Mouse (Mus musculus): ENCODE results near the gene Art1. TPM values are rescaled to one million over a fixed set of nuclear protein-coding genes. Genes with fewer than 3 reads are reported as not detected.

The Art1 gene
- 0.24 and 0.70 TPM in 2 replicates for polyA plus RNA-seq (2015; fragmentation: Nextera tagmentation; extraction: Ambion mirVana)

DNA sequence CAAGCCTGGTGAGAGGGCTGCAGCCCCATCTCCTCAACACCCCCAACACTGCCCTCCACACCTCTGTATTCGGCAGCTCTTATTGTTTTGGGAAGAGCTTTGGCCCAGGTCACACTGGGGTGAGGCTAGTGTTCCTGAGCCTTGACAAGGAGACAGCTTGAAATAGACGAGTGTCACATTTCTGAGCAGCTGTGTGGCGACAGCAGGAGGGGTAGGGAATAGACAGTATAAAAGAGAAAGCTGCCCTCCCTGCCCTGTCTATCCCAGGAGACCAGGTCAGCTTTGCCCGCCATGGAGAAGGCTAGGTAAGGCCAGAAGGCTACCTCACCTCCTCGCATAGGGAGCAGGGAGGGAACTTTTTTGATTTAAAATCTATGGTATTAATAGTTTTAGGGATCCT is at the start of gene Art1:
TSS of gene Art1 (plus strand) at position 257 of the 400 bp plus-strand sequence.
- peak within 1 kb of the TSS; percentile 79 for H3K4me2 ChIP-seq (ENCODE audit: low read length)
- H3K4me1 ChIP-seq (replicated peaks; ENCODE audit: insufficient read depth, low read length): peaks cover 16% of the 10 kb centered on the region; the same call in 1 of the 2 replicates
- TF ChIP-seq CTCF (IDR thresholded peaks at IDR 0.05; ENCODE audit: low read depth): no peak
- ATAC-seq (replicated peaks; ENCODE audit: low FRiP score, low read depth): no peak
- no peaks in the 10 kb centered on the region for H3K27me3 ChIP-seq (ENCODE audit: insufficient read depth, low read length)
- no peak within 1 kb of the TSS for H3K9ac ChIP-seq (ENCODE audit: low read depth, low read length)
- H3K9me3 ChIP-seq (replicated peaks; ENCODE audit: low read length): no peaks in the 10 kb centered on the region
- H3K4me3 ChIP-seq (replicated peaks; ENCODE audit: low read depth, low read length): no peak within 1 kb of the TSS
- no peaks in the 10 kb centered on the region for H3K36me3 ChIP-seq (ENCODE audit: insufficient read depth, low read length)
- no peak for DNase-seq (ENCODE audit: low spot score)
- peak within 1 kb of the TSS; percentile 57 for H3K27ac ChIP-seq
- 48% methylated on average over 5 of the region's 5 CpGs for WGBS

DNA sequence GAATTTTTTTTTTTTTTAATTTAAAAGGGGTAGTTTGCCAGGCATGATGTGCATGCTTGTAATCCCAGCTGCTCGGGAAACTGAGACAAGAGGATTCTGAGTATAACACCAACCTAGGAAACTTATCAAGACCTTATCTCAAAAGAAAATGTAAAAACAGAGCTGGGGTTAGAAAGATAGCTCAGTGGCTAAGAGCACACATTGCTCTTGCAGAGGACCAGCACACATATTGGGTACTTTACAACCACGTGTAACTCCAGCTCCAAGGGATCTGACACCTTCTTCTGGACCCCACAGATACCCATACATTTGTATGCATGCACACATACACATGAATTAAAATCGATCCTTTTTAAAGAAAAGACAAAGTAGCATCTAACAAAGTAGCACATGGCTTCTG is 40.2 kb upstream of the Art1 start:
- 84% methylated on average over 3 of the region's 3 CpGs for WGBS
- Histone ChIP-seq H3K9ac (ENCODE audit: low read depth, low read length) (no peak overlapping the region), H3K27ac (no peak overlapping the region), H3K36me3 (ENCODE audit: insufficient read depth, low read length) (peaks cover 3% of the 10 kb centered on the region; the same call in 1 of the 2 replicates), H3K27me3 (ENCODE audit: insufficient read depth, low read length) (no peaks in the 10 kb centered on the region), H3K4me1 (replicated peaks; ENCODE audit: insufficient read depth, low read length) (0 out of 2 replicates have a peak, but pooled peaks cover 9% of the 10 kb centered on the region), H3K9me3 (replicated peaks; ENCODE audit: low read length) (no peaks in the 10 kb centered on the region), H3K4me2 (ENCODE audit: low read length) (no peak overlapping the region), H3K4me3 (replicated peaks; ENCODE audit: low read depth, low read length) (no peak overlapping the region)
- no peak for ATAC-seq (replicated peaks; ENCODE audit: low FRiP score, low read depth)
- no peak for TF ChIP-seq CTCF (IDR thresholded peaks at IDR 0.05; ENCODE audit: low read depth)
- DNase-seq (ENCODE audit: low spot score): no peak

GRCm38 (mm10) chr7:102062203-102062602 is 39.3 kb upstream of the Art1 start:
- H3K4me3 ChIP-seq (replicated peaks; ENCODE audit: low read depth, low read length): no peak overlapping the region
- 0 out of 2 replicates have a peak, but pooled peaks cover 12% of the 10 kb centered on the region for H3K4me1 ChIP-seq (replicated peaks; ENCODE audit: insufficient read depth, low read length)
- TF ChIP-seq CTCF (IDR thresholded peaks at IDR 0.05; ENCODE audit: low read depth): no peak
- 0 out of 2 replicates have a peak overlapping the region, but pooled peaks have one; percentile 31 for H3K27ac ChIP-seq
- no peaks in the 10 kb centered on the region for H3K36me3 ChIP-seq (ENCODE audit: insufficient read depth, low read length)
- H3K4me2 ChIP-seq (ENCODE audit: low read length): no peak overlapping the region
- ATAC-seq (replicated peaks; ENCODE audit: low FRiP score, low read depth) (0 out of 2 replicates have a peak, but pooled peaks have one; percentile 21), DNase-seq (ENCODE audit: low spot score) (peak; percentile 17)
- no peaks in the 10 kb centered on the region for H3K27me3 ChIP-seq (ENCODE audit: insufficient read depth, low read length)
- no peaks in the 10 kb centered on the region for H3K9me3 ChIP-seq (replicated peaks; ENCODE audit: low read length)
- no peak overlapping the region for H3K9ac ChIP-seq (ENCODE audit: low read depth, low read length)
- WGBS: 50% methylated on average over 1 of the region's 1 CpGs

GRCm38 (mm10) chr7:102063891-102064290 is 37.7 kb upstream of the Art1 start:
- WGBS: 70% methylated on average over 9 of the region's 9 CpGs
- no peak overlapping the region for H3K9ac ChIP-seq (ENCODE audit: low read depth, low read length)

DNA sequence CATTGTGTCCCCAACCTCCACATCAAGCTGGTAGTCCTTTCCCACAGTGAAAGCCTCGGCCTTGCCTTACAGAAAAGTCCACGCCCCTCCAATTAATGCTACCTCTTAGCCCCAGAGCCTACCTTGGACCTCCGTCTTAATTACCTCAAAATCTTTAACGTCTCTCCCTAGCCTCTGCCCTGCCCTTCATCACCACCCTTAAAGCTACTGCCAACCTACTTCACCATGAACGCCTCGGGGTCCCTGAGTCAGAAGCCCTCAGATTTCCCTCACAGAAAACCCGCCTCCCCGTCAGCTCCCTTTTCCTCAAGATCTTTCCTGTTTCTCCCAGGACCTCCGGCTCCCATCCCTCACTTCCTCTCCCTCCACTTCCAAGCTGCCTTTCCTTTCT is 36.9 kb upstream of the Art1 start:
- DNase-seq (ENCODE audit: low spot score) (no peak), ATAC-seq (replicated peaks; ENCODE audit: low FRiP score, low read depth) (peak; percentile 53)
- H3K4me3 ChIP-seq (replicated peaks; ENCODE audit: low read depth, low read length): peak overlapping the region; percentile 59
- no peak for TF ChIP-seq CTCF (IDR thresholded peaks at IDR 0.05; ENCODE audit: low read depth)
- WGBS: 1% methylated on average over 9 of the region's 9 CpGs
- H3K27ac ChIP-seq: peak overlapping the region; percentile 62
- peak overlapping the region; percentile 73 for H3K4me2 ChIP-seq (ENCODE audit: low read length)
- no peaks in the 10 kb centered on the region for H3K36me3 ChIP-seq (ENCODE audit: insufficient read depth, low read length)
- H3K27me3 ChIP-seq (ENCODE audit: insufficient read depth, low read length): no peaks in the 10 kb centered on the region
- 0 out of 2 replicates have a peak, but pooled peaks cover 12% of the 10 kb centered on the region for H3K4me1 ChIP-seq (replicated peaks; ENCODE audit: insufficient read depth, low read length)
- H3K9me3 ChIP-seq (replicated peaks; ENCODE audit: low read length): no peaks in the 10 kb centered on the region
- H3K9ac ChIP-seq (ENCODE audit: low read depth, low read length): peak overlapping the region; percentile 69

More at GRCm38 (mm10) chr7:102063891-102064290, 37.7 kb upstream of the Art1 start:
- Histone ChIP-seq H3K9me3 (replicated peaks; ENCODE audit: low read length) (no peaks in the 10 kb centered on the region), H3K4me1 (replicated peaks; ENCODE audit: insufficient read depth, low read length) (0 out of 2 replicates have a peak, but pooled peaks cover 12% of the 10 kb centered on the region), H3K4me3 (replicated peaks; ENCODE audit: low read depth, low read length) (peak overlapping the region; percentile 59; the same call in 1 of the 2 replicates), H3K27me3 (ENCODE audit: insufficient read depth, low read length) (no peaks in the 10 kb centered on the region), H3K36me3 (ENCODE audit: insufficient read depth, low read length) (no peaks in the 10 kb centered on the region), H3K4me2 (ENCODE audit: low read length) (peak overlapping the region; percentile 73), H3K27ac (no peak overlapping the region)
- ATAC-seq (replicated peaks; ENCODE audit: low FRiP score, low read depth) (no peak), DNase-seq (ENCODE audit: low spot score) (no peak)
- TF ChIP-seq CTCF (IDR thresholded peaks at IDR 0.05; ENCODE audit: low read depth): no peak

- peak within 1 kb of the TSS; percentile 66 for H3K27ac ChIP-seq
- 0 out of 2 replicates have a peak, but pooled peaks cover 12% of the 10 kb centered on the region for H3K4me1 ChIP-seq (replicated peaks; ENCODE audit: insufficient read depth, low read length)
- peak within 1 kb of the TSS; percentile 59 for H3K4me3 ChIP-seq (replicated peaks; ENCODE audit: low read depth, low read length)
- no peaks in the 10 kb centered on the region for H3K36me3 ChIP-seq (ENCODE audit: insufficient read depth, low read length)
- peak; percentile 97 for ATAC-seq (replicated peaks; ENCODE audit: low FRiP score, low read depth)
- no peaks in the 10 kb centered on the region for H3K9me3 ChIP-seq (replicated peaks; ENCODE audit: low read length)
- peak within 1 kb of the TSS; percentile 73 for H3K4me2 ChIP-seq (ENCODE audit: low read length)
- peak within 1 kb of the TSS; percentile 69 for H3K9ac ChIP-seq (ENCODE audit: low read depth, low read length)
- TF ChIP-seq CTCF (IDR thresholded peaks at IDR 0.05; ENCODE audit: low read depth): no peak
- peak; percentile 97 for DNase-seq (ENCODE audit: low spot score)
- WGBS: under 1% methylated on average over 56 of the region's 56 CpGs
- H3K27me3 ChIP-seq (ENCODE audit: insufficient read depth, low read length): no peaks in the 10 kb centered on the region
Measured at GRCm38 (mm10) chr7:102065046-102065891, 36.3 kb upstream of the Art1 start, which contains the start of the genes Rnf121, Xndc1 and Xntrpc. Gene Rnf121 (minus strand): TSS chr7:102065469. Gene Xndc1 (plus strand): TSS chr7:102065511. Gene Xntrpc (plus strand): TSS chr7:102065713.
